Mouse (Mus musculus) limb, embryonic 13.5 days (tissue): ENCODE results near the gene Men1. TPM values are rescaled to one million over a fixed set of nuclear protein-coding genes. Genes with fewer than 3 reads are reported as not detected.

Experiments used
- ATAC-seq: fragments of 200-750 bp; cut with Nextera tagmentation; 2 replicates; pipeline ENCODE4 v1.8.0; 2017; ENCODE audit warnings: low read depth, moderate number of reproducible peaks, moderate TSS enrichment; ENCODE audit not compliant: low FRiP score
- H3K27ac ChIP-seq: fragments of 300-500 bp; sonication (generic); 2 replicates; pipeline ENCODE4 v1.5.1; 2015; ENCODE audit warnings: inconsistent platforms, mild to moderate bottlenecking, moderate library complexity
- H3K27me3 ChIP-seq: fragments of 300-500 bp; sonication (generic); 2 replicates; pipeline ENCODE4 v1.6.1; 2015; ENCODE audit warnings: mild to moderate bottlenecking, inconsistent platforms
- H3K36me3 ChIP-seq: fragments of 300-500 bp; sonication (generic); 2 replicates; pipeline ENCODE4 v1.6.1; 2015; ENCODE audit warnings: inconsistent platforms, mild to moderate bottlenecking, moderate library complexity
- H3K4me1 ChIP-seq: fragments of 300-500 bp; sonication (generic); 2 replicates; pipeline ENCODE4 v1.6.1; 2015; ENCODE audit warnings: inconsistent platforms
- H3K4me2 ChIP-seq: fragments of 300-500 bp; sonication (generic); replicated peaks from 2 replicates; pipeline ENCODE4 v1.6.1; 2015; ENCODE audit warnings: inconsistent platforms, mild to moderate bottlenecking, moderate library complexity
- H3K4me3 ChIP-seq: fragments of 300-500 bp; sonication (generic); 2 replicates; pipeline ENCODE4 v1.5.1; 2015; ENCODE audit warnings: moderate library complexity, mild to moderate bottlenecking, inconsistent platforms
- H3K9ac ChIP-seq: fragments of 300-500 bp; sonication (generic); 2 replicates; pipeline ENCODE4 v1.6.1; 2015; ENCODE audit warnings: mild to moderate bottlenecking, inconsistent platforms
- H3K9me3 ChIP-seq: fragments of 300-500 bp; sonication (generic); 2 replicates; pipeline ENCODE4 v1.6.1; 2016; ENCODE audit warnings: inconsistent platforms
- WGBS: fragments of 180-500 bp; shearing (Covaris S2); methylation state at CpG from one replicate; pipeline ENCODE4 v1.1.7; 2015; 5-methylcytosine and 5-hydroxymethylcytosine counted together
- polyA plus RNA-seq: library from polyadenylated mRNA; unstranded; fragments of >200 nt; fragmentation: Nextera tagmentation; extraction: Ambion mirVana; gene quantifications from 2 replicates; pipeline ENCODE4 v1.2.1, GENCODE M21; 2015

The Men1 gene
- polyA plus RNA-seq, 1 experiment from 2014 or later: 97.6 TPM

GRCm38 (mm10) chr19:6342276-6342933, 7.6 kb downstream of the Men1 start:
- no peak for ATAC-seq
- WGBS: 76% methylated on average over 5 of the region's 5 CpGs
- no peaks in the 10 kb centered on the region for H3K9me3 ChIP-seq
- peak overlapping the region; percentile 88 for H3K4me2 ChIP-seq
- H3K4me3 ChIP-seq: peak overlapping the region; percentile 71
- peaks cover 79% of the 10 kb centered on the region for H3K36me3 ChIP-seq
- H3K27me3 ChIP-seq: no peaks in the 10 kb centered on the region
- H3K27ac ChIP-seq: no peak overlapping the region
- H3K4me1 ChIP-seq: peaks cover 17% of the 10 kb centered on the region; the same call in 1 of the 2 replicates
- H3K9ac ChIP-seq: no peak overlapping the region

GRCm38 (mm10) chr19:6343066-6343925, 8.5 kb downstream of the Men1 start:
- Histone ChIP-seq H3K4me3 (no peak overlapping the region), H3K9me3 (no peaks in the 10 kb centered on the region), H3K9ac (no peak overlapping the region), H3K27ac (no peak overlapping the region), H3K4me2 (no peak overlapping the region), H3K4me1 (peaks cover 17% of the 10 kb centered on the region; the same call in 1 of the 2 replicates), H3K36me3 (peaks cover 73% of the 10 kb centered on the region), H3K27me3 (no peaks in the 10 kb centered on the region)
- no peak for ATAC-seq
- WGBS: 90% methylated on average over 19 of the region's 19 CpGs

- H3K4me1 ChIP-seq: peaks cover 23% of the 10 kb centered on the region
- no peak overlapping the region for H3K4me2 ChIP-seq
- no peak overlapping the region for H3K27ac ChIP-seq
- WGBS: 92% methylated on average over 5 of the region's 5 CpGs
- no peaks in the 10 kb centered on the region for H3K9me3 ChIP-seq
- no peak for ATAC-seq
- no peak overlapping the region for H3K9ac ChIP-seq
- H3K36me3 ChIP-seq: peaks cover 66% of the 10 kb centered on the region
- no peak overlapping the region for H3K4me3 ChIP-seq
- no peaks in the 10 kb centered on the region for H3K27me3 ChIP-seq
Measured at GRCm38 (mm10) chr19:6343996-6344395, 9.2 kb downstream of the Men1 start.

- WGBS: 96% methylated on average over 5 of the region's 5 CpGs
- no peak overlapping the region for H3K4me2 ChIP-seq
- ATAC-seq: no peak
- no peak overlapping the region for H3K4me3 ChIP-seq
- 0 out of 2 replicates have a peak overlapping the region, but pooled peaks have one; percentile 31 for H3K9ac ChIP-seq
- peaks cover 58% of the 10 kb centered on the region for H3K36me3 ChIP-seq
- peaks cover 27% of the 10 kb centered on the region for H3K4me1 ChIP-seq
- H3K27me3 ChIP-seq: no peaks in the 10 kb centered on the region
- no peaks in the 10 kb centered on the region for H3K9me3 ChIP-seq
- no peak overlapping the region for H3K27ac ChIP-seq
Measured at GRCm38 (mm10) chr19:6346023-6346422, 11.2 kb downstream of the Men1 start.

GRCm38 (mm10) chr19:6346661-6347060, 11.9 kb downstream of the Men1 start:
- no peak overlapping the region for H3K9ac ChIP-seq
- no peak for ATAC-seq

GRCm38 (mm10) chr19:6347615-6348014, 12.8 kb downstream of the Men1 start:
- 93% methylated on average over 4 of the region's 4 CpGs for WGBS

More at GRCm38 (mm10) chr19:6346661-6347060, 11.9 kb downstream of the Men1 start:
- H3K4me1 ChIP-seq: peaks cover 29% of the 10 kb centered on the region
- H3K27ac ChIP-seq: no peak overlapping the region
- no peak overlapping the region for H3K4me2 ChIP-seq
- H3K36me3 ChIP-seq: peaks cover 58% of the 10 kb centered on the region
- H3K27me3 ChIP-seq: no peaks in the 10 kb centered on the region
- no peak overlapping the region for H3K4me3 ChIP-seq
- H3K9me3 ChIP-seq: no peaks in the 10 kb centered on the region
- 93% methylated on average over 10 of the region's 10 CpGs for WGBS

GRCm38 (mm10) chr19:6348717-6349116, 13.9 kb downstream of the Men1 start:
- 21% methylated on average over 9 of the region's 9 CpGs for WGBS
- Histone ChIP-seq H3K9ac (no peak overlapping the region), H3K4me1 (peaks cover 22% of the 10 kb centered on the region), H3K27ac (peak overlapping the region; percentile 53; the same call in 1 of the 2 replicates), H3K36me3 (peaks cover 60% of the 10 kb centered on the region), H3K27me3 (no peaks in the 10 kb centered on the region), H3K9me3 (no peaks in the 10 kb centered on the region), H3K4me3 (no peak overlapping the region), H3K4me2 (no peak overlapping the region)
- ATAC-seq: no peak

More at GRCm38 (mm10) chr19:6347615-6348014, 12.8 kb downstream of the Men1 start:
- Histone ChIP-seq H3K9me3 (no peaks in the 10 kb centered on the region), H3K4me3 (no peak overlapping the region), H3K36me3 (peaks cover 61% of the 10 kb centered on the region), H3K9ac (no peak overlapping the region), H3K27me3 (no peaks in the 10 kb centered on the region), H3K4me1 (peaks cover 22% of the 10 kb centered on the region), H3K4me2 (no peak overlapping the region), H3K27ac (no peak overlapping the region)
- ATAC-seq: no peak

- 19% methylated on average over 14 of the region's 14 CpGs for WGBS
- no peak; the same call in 1 of the 2 replicates for ATAC-seq
- no peak overlapping the region for H3K4me3 ChIP-seq
- H3K4me2 ChIP-seq: no peak overlapping the region
- H3K27ac ChIP-seq: no peak overlapping the region
- H3K36me3 ChIP-seq: peaks cover 60% of the 10 kb centered on the region
- H3K9ac ChIP-seq: no peak overlapping the region
- H3K27me3 ChIP-seq: no peaks in the 10 kb centered on the region
- no peaks in the 10 kb centered on the region for H3K9me3 ChIP-seq
- H3K4me1 ChIP-seq: peaks cover 22% of the 10 kb centered on the region
Measured at GRCm38 (mm10) chr19:6349215-6349983, 14.6 kb downstream of the Men1 start.

GRCm38 (mm10) chr19:6351431-6352106, 16.8 kb downstream of the Men1 start:
- Histone ChIP-seq H3K27me3 (no peaks in the 10 kb centered on the region), H3K9me3 (no peaks in the 10 kb centered on the region), H3K4me3 (no peak overlapping the region), H3K4me1 (peaks cover 22% of the 10 kb centered on the region), H3K27ac (no peak overlapping the region), H3K9ac (peak overlapping the region; percentile 45), H3K4me2 (no peak overlapping the region), H3K36me3 (peaks cover 44% of the 10 kb centered on the region)
- no peak for ATAC-seq
- 61% methylated on average over 14 of the region's 14 CpGs for WGBS

- Histone ChIP-seq H3K4me2 (no peak overlapping the region), H3K27ac (no peak overlapping the region), H3K27me3 (no peaks in the 10 kb centered on the region), H3K9me3 (no peaks in the 10 kb centered on the region), H3K4me1 (peaks cover 22% of the 10 kb centered on the region), H3K4me3 (no peak overlapping the region), H3K9ac (0 out of 2 replicates have a peak overlapping the region, but pooled peaks have one; percentile 25), H3K36me3 (peaks cover 39% of the 10 kb centered on the region)
- WGBS: 74% methylated on average over 2 of the region's 2 CpGs
- no peak for ATAC-seq
Measured at GRCm38 (mm10) chr19:6352107-6352505, 17.3 kb downstream of the Men1 start.

GRCm38 (mm10) chr19:6354030-6354429, 19.3 kb downstream of the Men1 start:
- Histone ChIP-seq H3K4me1 (peaks cover 16% of the 10 kb centered on the region), H3K9me3 (no peaks in the 10 kb centered on the region), H3K27me3 (no peaks in the 10 kb centered on the region), H3K36me3 (peaks cover 38% of the 10 kb centered on the region), H3K27ac (no peak overlapping the region), H3K9ac (no peak overlapping the region), H3K4me2 (no peak overlapping the region), H3K4me3 (no peak overlapping the region)
- ATAC-seq: no peak
- 86% methylated on average over 7 of the region's 7 CpGs for WGBS
